Mouse (Mus musculus) liver, embryonic 14.5 days (tissue): ENCODE data around the gene Pbx1. TPM values are rescaled to one million over a fixed set of nuclear protein-coding genes. Genes with fewer than 3 reads are reported as not detected.

ENCODE experiments used
- ATAC-seq: fragments of 200-750 bp; cut with Nextera tagmentation; 2 replicates; pipeline ENCODE4 v1.8.0; 2017; ENCODE audit warnings: moderate number of reproducible peaks, mild to moderate bottlenecking, moderate library complexity; ENCODE audit not compliant: insufficient read depth
- DNase-seq, 3 experiments: peaks; one replicate each; pipeline ENCODE4 v3.0.0-alpha.2; 2012 to 2013; ENCODE audit warnings: low read depth in 3 of 3, low spot score in 3 of 3
- H3K27ac ChIP-seq: fragments of 300-500 bp; sonication (generic); 2 replicates; pipeline ENCODE4 v1.5.1; 2014; ENCODE audit warnings: moderate library complexity, mild to moderate bottlenecking, control low read depth, inconsistent platforms
- H3K27me3 ChIP-seq: fragments of 300-500 bp; sonication (generic); 2 replicates; pipeline ENCODE4 v1.6.1; 2014; ENCODE audit warnings: mild to moderate bottlenecking, low read length, moderate library complexity; ENCODE audit not compliant: control insufficient read depth, insufficient read depth
- H3K36me3 ChIP-seq: fragments of 300-500 bp; sonication (generic); replicated peaks from 2 replicates; pipeline ENCODE4 v1.6.1; 2014; ENCODE audit warnings: low read depth; ENCODE audit not compliant: control insufficient read depth, insufficient read depth
- H3K4me1 ChIP-seq, 2 experiments: fragments of 200-500 bp in 1 of 2; fragments of 300-500 bp in 1 of 2; sonication (generic) in 1 of 2; replicated peaks; 2 replicates each; pipeline ENCODE4 v1.6.1; 2012 to 2014; ENCODE audit warnings: antibody characterized with exemption in 1 of 2, inconsistent platforms in 1 of 2, low read length in 1 of 2; ENCODE audit not compliant: control insufficient read depth in 2 of 2, insufficient read depth in 2 of 2
- H3K4me2 ChIP-seq: fragments of 300-500 bp; sonication (generic); 2 replicates; pipeline ENCODE4 v1.6.1; 2014; ENCODE audit warnings: low read depth, mild to moderate bottlenecking, control low read depth, moderate library complexity
- H3K4me3 ChIP-seq, 2 experiments: fragments of 200-500 bp in 1 of 2; fragments of 300-500 bp in 1 of 2; sonication (generic) in 1 of 2; 2 replicates each; pipeline ENCODE4 v1.5.1; 2012 to 2014; ENCODE audit warnings: low read depth in 2 of 2, low read length in 2 of 2, mild to moderate bottlenecking in 2 of 2, control low read depth in 1 of 2, inconsistent platforms in 1 of 2, moderate library complexity in 1 of 2; ENCODE audit not compliant: insufficient read depth in 1 of 2
- H3K9ac ChIP-seq: fragments of 300-500 bp; sonication (generic); replicated peaks from 2 replicates; pipeline ENCODE4 v1.6.1; 2014; ENCODE audit warnings: mild to moderate bottlenecking, control low read depth, moderate library complexity
- H3K9me3 ChIP-seq: fragments of 300-500 bp; sonication (generic); 2 replicates; pipeline ENCODE4 v1.6.1; 2016; ENCODE audit warnings: low read length, mixed read lengths; ENCODE audit not compliant: control insufficient read depth
- CTCF ChIP-seq: IDR thresholded peaks from 2 replicates; pipeline ENCODE4 v1.5.1; 2016; ENCODE audit warnings: antibody characterized with exemption, low read depth, control low read depth
- EP300 ChIP-seq: IDR thresholded peaks from 2 replicates; pipeline ENCODE4 v1.6.1; 2016; ENCODE audit warnings: antibody characterized with exemption, low read depth
- WGBS: fragments of 180-500 bp; shearing (Covaris S2); extraction: QIAGEN DNeasy Blood & Tissue Kit; methylation state at CpG from one replicate; pipeline ENCODE4 v1.1.7; 2014; ENCODE audit not compliant: insufficient replicate concordance; 5-methylcytosine and 5-hydroxymethylcytosine counted together
- polyA plus RNA-seq, 2 experiments: library from polyadenylated mRNA; depleted of rRNA in 1 of 2; stranded (reverse) in 1 of 2; unstranded in 1 of 2; fragments of >200 nt; fragmentation: Nextera tagmentation in 1 of 2; extraction: Ambion mirVana in 1 of 2; gene quantifications; 2 replicates each; pipeline versions ENCODE4 v1.2.1 to v1.2.3; 2012 to 2014

Pbx1 gene
- polyA plus RNA-seq, 2 experiments: 1.7 to 2.7 TPM

DNA sequence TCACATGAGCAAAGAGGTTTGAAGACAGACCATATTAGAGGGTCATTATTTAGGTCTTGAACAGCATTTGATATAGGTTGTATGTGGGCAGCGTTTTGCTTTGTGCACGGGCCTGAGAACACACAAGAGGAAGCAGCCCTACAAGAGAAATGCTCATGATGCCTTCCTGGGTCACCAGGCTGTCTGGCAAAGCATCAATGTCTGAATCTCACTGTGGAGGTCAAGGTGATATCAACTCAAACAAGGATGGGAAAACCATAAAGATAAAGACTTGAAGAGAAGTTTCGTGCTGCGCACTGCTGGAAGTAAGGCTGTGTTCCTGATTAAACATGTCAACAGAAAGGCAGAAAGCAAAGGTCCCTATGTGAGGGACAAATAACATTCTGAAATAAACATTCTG lies 157.8 kb downstream of the Pbx1 start:
- no peak for ATAC-seq
- WGBS: 65% methylated on average over 4 of the region's 4 CpGs

GRCm38 (mm10) chr1:168272091-168272490 lies 160.0 kb downstream of the Pbx1 start:
- Histone ChIP-seq H3K9ac (no peak overlapping the region), H3K4me2 (no peak overlapping the region), H3K27me3 (no peaks in the 10 kb centered on the region), H3K27ac (no peak overlapping the region), H3K4me3 (no peak overlapping the region), H3K9me3 (no peaks in the 10 kb centered on the region), H3K36me3 (no peaks in the 10 kb centered on the region), H3K4me1 (0 out of 4 replicates have a peak, but pooled peaks cover 0 to 3% of the 10 kb centered on the region in 2 experiments)
- 43% methylated on average over 2 of the region's 2 CpGs for WGBS
- TF ChIP-seq EP300: no peak
- no peak for TF ChIP-seq CTCF
- DNase-seq (no peak), ATAC-seq (no peak)

More for the DNA sequence above, 157.8 kb downstream of the Pbx1 start:
- no peak overlapping the region for H3K4me2 ChIP-seq
- H3K36me3 ChIP-seq: no peaks in the 10 kb centered on the region
- H3K27ac ChIP-seq: no peak overlapping the region
- no peaks in the 10 kb centered on the region for H3K27me3 ChIP-seq
- 0 out of 4 replicates have a peak, but pooled peaks cover 0 to 3% of the 10 kb centered on the region in 2 experiments for H3K4me1 ChIP-seq
- DNase-seq: no peak
- H3K4me3 ChIP-seq: no peak overlapping the region
- TF ChIP-seq EP300 (no peak), CTCF (no peak)
- H3K9me3 ChIP-seq: no peaks in the 10 kb centered on the region
- H3K9ac ChIP-seq: no peak overlapping the region

- no peak for DNase-seq
- no peak overlapping the region for H3K27ac ChIP-seq
- no peak overlapping the region for H3K4me2 ChIP-seq
- H3K36me3 ChIP-seq: no peaks in the 10 kb centered on the region
- no peaks in the 10 kb centered on the region for H3K27me3 ChIP-seq
- no peak for TF ChIP-seq CTCF
- no peak for TF ChIP-seq EP300
- no peaks in the 10 kb centered on the region for H3K9me3 ChIP-seq
- 25% methylated on average over 4 of the region's 4 CpGs for WGBS
- no peak for ATAC-seq
- no peak overlapping the region for H3K9ac ChIP-seq
- no peak overlapping the region for H3K4me3 ChIP-seq
- 0 out of 4 replicates have a peak, but pooled peaks cover 0 to 3% of the 10 kb centered on the region in 2 experiments for H3K4me1 ChIP-seq
Measured at GRCm38 (mm10) chr1:168271207-168271606, 160.9 kb downstream of the Pbx1 start.

GRCm38 (mm10) chr1:168268751-168269623 lies 163.1 kb downstream of the Pbx1 start:
- no peak for DNase-seq
- Histone ChIP-seq H3K4me1 (0 out of 4 replicates have a peak, but pooled peaks cover 0 to 3% of the 10 kb centered on the region in 2 experiments), H3K4me2 (no peak overlapping the region), H3K27me3 (no peaks in the 10 kb centered on the region), H3K9ac (no peak overlapping the region), H3K9me3 (no peaks in the 10 kb centered on the region), H3K4me3 (no peak overlapping the region), H3K27ac (no peak overlapping the region), H3K36me3 (no peaks in the 10 kb centered on the region)
- TF ChIP-seq CTCF (no peak), EP300 (no peak)
- WGBS: 67% methylated on average over 12 of the region's 12 CpGs
- no peak for ATAC-seq

GRCm38 (mm10) chr1:168268224-168268623 lies 163.8 kb downstream of the Pbx1 start:
- Histone ChIP-seq H3K4me2 (no peak overlapping the region), H3K36me3 (no peaks in the 10 kb centered on the region), H3K9ac (no peak overlapping the region), H3K4me3 (no peak overlapping the region), H3K9me3 (no peaks in the 10 kb centered on the region), H3K4me1 (0 out of 4 replicates have a peak, but pooled peaks cover 0 to 3% of the 10 kb centered on the region in 2 experiments), H3K27me3 (no peaks in the 10 kb centered on the region), H3K27ac (no peak overlapping the region)
- 61% methylated on average over 4 of the region's 4 CpGs for WGBS
- no peak for DNase-seq
- ATAC-seq: no peak
- TF ChIP-seq CTCF (no peak), EP300 (no peak)
